Mouse (Mus musculus) midbrain, embryonic 13.5 days (tissue): ENCODE measurements around the gene Atp8a2. TPM values are rescaled to one million over a fixed set of nuclear protein-coding genes. Genes with fewer than 3 reads are reported as not detected.
A peak's percentile ranks its signal among the peaks of the same experiment; 100 is the strongest.

ENCODE experiments used
- ATAC-seq: fragments of 200-750 bp; cut with Nextera tagmentation; 2 replicates; pipeline ENCODE4 v1.8.0; 2017; ENCODE audit warnings: mild to moderate bottlenecking, moderate TSS enrichment, moderate library complexity
- H3K27ac ChIP-seq: fragments of 300-500 bp; sonication (generic); 2 replicates; pipeline ENCODE4 v1.5.1; 2015; ENCODE audit warnings: inconsistent platforms, mild to moderate bottlenecking, moderate library complexity
- H3K27me3 ChIP-seq: fragments of 300-500 bp; sonication (generic); 2 replicates; pipeline ENCODE4 v1.6.1; 2015; ENCODE audit warnings: mild to moderate bottlenecking, inconsistent platforms
- H3K36me3 ChIP-seq: fragments of 300-500 bp; sonication (generic); 2 replicates; pipeline ENCODE4 v1.6.1; 2015; ENCODE audit warnings: mild to moderate bottlenecking, inconsistent platforms
- H3K4me1 ChIP-seq: fragments of 300-500 bp; sonication (generic); replicated peaks from 2 replicates; pipeline ENCODE4 v1.6.1; 2015; ENCODE audit warnings: inconsistent platforms
- H3K4me2 ChIP-seq: fragments of 300-500 bp; sonication (generic); replicated peaks from 2 replicates; pipeline ENCODE4 v1.6.1; 2015; ENCODE audit warnings: moderate library complexity, mild to moderate bottlenecking, inconsistent platforms
- H3K4me3 ChIP-seq: fragments of 300-500 bp; sonication (generic); replicated peaks from 2 replicates; pipeline ENCODE4 v1.5.1; 2015; ENCODE audit warnings: mild to moderate bottlenecking, inconsistent platforms
- H3K9ac ChIP-seq: fragments of 300-500 bp; sonication (generic); replicated peaks from 2 replicates; pipeline ENCODE4 v1.6.1; 2015; ENCODE audit warnings: mild to moderate bottlenecking, inconsistent platforms
- H3K9me3 ChIP-seq: fragments of 300-500 bp; sonication (generic); 2 replicates; pipeline ENCODE4 v1.6.1; 2016; ENCODE audit warnings: mild to moderate bottlenecking, inconsistent platforms
- WGBS: fragments of 180-500 bp; shearing (Covaris S2); methylation state at CpG from one replicate; pipeline ENCODE4 v1.1.7; 2015; 5-methylcytosine and 5-hydroxymethylcytosine counted together
- polyA plus RNA-seq: library from polyadenylated mRNA; unstranded; fragments of >200 nt; fragmentation: Nextera tagmentation; extraction: Ambion mirVana; gene quantifications from 2 replicates; pipeline ENCODE4 v1.2.1, GENCODE M21; 2015

The Atp8a2 gene
- polyA plus RNA-seq, 1 experiment from 2014 or later = 28.1 TPM

- H3K9ac ChIP-seq = no peak overlapping the region
- ATAC-seq = no peak
- 71% methylated on average over 7 of the region's 7 CpGs for WGBS
Observed at GRCm38 (mm10) chr14:59638906-59639703, 557.9 kb downstream of the Atp8a2 start.

GRCm38 (mm10) chr14:59633988-59634387 lies 563.0 kb downstream of the Atp8a2 start:
- no peak overlapping the region for H3K27ac ChIP-seq
- no peak for ATAC-seq
- 80% methylated on average over 9 of the region's 9 CpGs for WGBS

More at GRCm38 (mm10) chr14:59638906-59639703, 557.9 kb downstream of the Atp8a2 start:
- Histone ChIP-seq H3K27me3 (no peaks in the 10 kb centered on the region), H3K36me3 (no peaks in the 10 kb centered on the region), H3K4me2 (no peak overlapping the region), H3K27ac (no peak overlapping the region), H3K4me1 (peaks cover 17% of the 10 kb centered on the region), H3K9me3 (no peaks in the 10 kb centered on the region), H3K4me3 (no peak overlapping the region)

GRCm38 (mm10) chr14:59633295-59633898 lies 563.6 kb downstream of the Atp8a2 start:
- no peaks in the 10 kb centered on the region for H3K4me1 ChIP-seq
- H3K4me2 ChIP-seq = no peak overlapping the region
- WGBS = 82% methylated on average over 5 of the region's 5 CpGs
- no peak for ATAC-seq
- H3K27me3 ChIP-seq = peaks cover 6% of the 10 kb centered on the region
- no peak overlapping the region for H3K9ac ChIP-seq
- peaks cover 9% of the 10 kb centered on the region for H3K36me3 ChIP-seq
- H3K27ac ChIP-seq = no peak overlapping the region
- H3K9me3 ChIP-seq = no peaks in the 10 kb centered on the region
- H3K4me3 ChIP-seq = no peak overlapping the region

More at GRCm38 (mm10) chr14:59633988-59634387, 563.0 kb downstream of the Atp8a2 start:
- Histone ChIP-seq H3K4me2 (no peak overlapping the region), H3K4me1 (no peaks in the 10 kb centered on the region), H3K27me3 (peaks cover 6% of the 10 kb centered on the region), H3K9ac (no peak overlapping the region), H3K9me3 (no peaks in the 10 kb centered on the region), H3K36me3 (peaks cover 9% of the 10 kb centered on the region), H3K4me3 (no peak overlapping the region)

- Histone ChIP-seq H3K27ac (no peak overlapping the region), H3K4me3 (no peak overlapping the region), H3K9me3 (no peaks in the 10 kb centered on the region), H3K4me1 (peaks cover 12% of the 10 kb centered on the region), H3K9ac (no peak overlapping the region), H3K36me3 (peaks cover 9% of the 10 kb centered on the region), H3K4me2 (no peak overlapping the region), H3K27me3 (peaks cover 18% of the 10 kb centered on the region)
- no peak for ATAC-seq
- 91% methylated on average over 6 of the region's 6 CpGs for WGBS
Observed at GRCm38 (mm10) chr14:59632067-59632466, 564.9 kb downstream of the Atp8a2 start.

GRCm38 (mm10) chr14:59630096-59630495 lies 566.9 kb downstream of the Atp8a2 start:
- no peak for ATAC-seq
- Histone ChIP-seq H3K9ac (no peak overlapping the region), H3K4me1 (peaks cover 27% of the 10 kb centered on the region), H3K9me3 (no peaks in the 10 kb centered on the region), H3K36me3 (peaks cover 9% of the 10 kb centered on the region), H3K4me3 (no peak overlapping the region), H3K4me2 (no peak overlapping the region), H3K27me3 (peaks cover 24% of the 10 kb centered on the region), H3K27ac (no peak overlapping the region)
- WGBS = 86% methylated on average over 9 of the region's 9 CpGs

- 87% methylated on average over 15 of the region's 15 CpGs for WGBS
- Histone ChIP-seq H3K4me2 (no peak overlapping the region), H3K9ac (no peak overlapping the region), H3K27ac (no peak overlapping the region), H3K36me3 (peaks cover 9% of the 10 kb centered on the region), H3K27me3 (peaks cover 31% of the 10 kb centered on the region), H3K9me3 (no peaks in the 10 kb centered on the region), H3K4me1 (peaks cover 27% of the 10 kb centered on the region), H3K4me3 (no peak overlapping the region)
- ATAC-seq = no peak
Observed at GRCm38 (mm10) chr14:59629308-59629707, 567.7 kb downstream of the Atp8a2 start.

- peak overlapping the region; percentile 81 for H3K4me2 ChIP-seq
- peaks cover 9% of the 10 kb centered on the region for H3K36me3 ChIP-seq
- ATAC-seq = no peak
- no peak overlapping the region for H3K27ac ChIP-seq
- no peaks in the 10 kb centered on the region for H3K9me3 ChIP-seq
- H3K4me1 ChIP-seq = peaks cover 27% of the 10 kb centered on the region
- peak overlapping the region; percentile 65 for H3K4me3 ChIP-seq
- H3K9ac ChIP-seq = no peak overlapping the region
- peaks cover 44% of the 10 kb centered on the region for H3K27me3 ChIP-seq
- 34% methylated on average over 7 of the region's 7 CpGs for WGBS
Observed at GRCm38 (mm10) chr14:59627823-59628222, 569.2 kb downstream of the Atp8a2 start.

GRCm38 (mm10) chr14:59627142-59627680 lies 569.8 kb downstream of the Atp8a2 start:
- Histone ChIP-seq H3K27me3 (peaks cover 49% of the 10 kb centered on the region), H3K4me2 (peak overlapping the region; percentile 81), H3K9ac (peak overlapping the region; percentile 28; the same call in 1 of the 2 replicates), H3K27ac (no peak overlapping the region), H3K36me3 (peaks cover 9% of the 10 kb centered on the region), H3K4me1 (peaks cover 27% of the 10 kb centered on the region), H3K4me3 (peak overlapping the region; percentile 65), H3K9me3 (no peaks in the 10 kb centered on the region)
- ATAC-seq = no peak
- 17% methylated on average over 9 of the region's 9 CpGs for WGBS

GRCm38 (mm10) chr14:59626711-59627110 lies 570.3 kb downstream of the Atp8a2 start:
- peaks cover 50% of the 10 kb centered on the region for H3K27me3 ChIP-seq
- no peak for ATAC-seq

GRCm38 (mm10) chr14:59625806-59626364 lies 571.1 kb downstream of the Atp8a2 start:
- ATAC-seq = peak; percentile 61
- Histone ChIP-seq H3K36me3 (peaks cover 9% of the 10 kb centered on the region), H3K4me1 (peaks cover 27% of the 10 kb centered on the region), H3K4me3 (peak overlapping the region; percentile 65), H3K27me3 (peaks cover 50% of the 10 kb centered on the region), H3K27ac (peak overlapping the region; percentile 79), H3K9me3 (no peaks in the 10 kb centered on the region), H3K4me2 (peak overlapping the region; percentile 81), H3K9ac (peak overlapping the region; percentile 74)
- WGBS = under 1% methylated on average over 51 of the region's 51 CpGs

More at GRCm38 (mm10) chr14:59626711-59627110, 570.3 kb downstream of the Atp8a2 start:
- 13% methylated on average over 8 of the region's 8 CpGs for WGBS
- Histone ChIP-seq H3K4me3 (peak overlapping the region; percentile 65), H3K9me3 (no peaks in the 10 kb centered on the region), H3K36me3 (peaks cover 9% of the 10 kb centered on the region), H3K4me1 (peaks cover 27% of the 10 kb centered on the region), H3K9ac (peak overlapping the region; percentile 46; the same call in 1 of the 2 replicates), H3K27ac (no peak overlapping the region), H3K4me2 (peak overlapping the region; percentile 81)

- H3K4me3 ChIP-seq = peak within 1 kb of the TSS; percentile 65
- H3K4me1 ChIP-seq = peaks cover 27% of the 10 kb centered on the region
- H3K4me2 ChIP-seq = peak within 1 kb of the TSS; percentile 81
- peak; percentile 94 for ATAC-seq
- peak within 1 kb of the TSS; percentile 74 for H3K9ac ChIP-seq
- H3K27me3 ChIP-seq = peaks cover 53% of the 10 kb centered on the region
- peak within 1 kb of the TSS; percentile 79 for H3K27ac ChIP-seq
- H3K9me3 ChIP-seq = no peaks in the 10 kb centered on the region
- peaks cover 8% of the 10 kb centered on the region for H3K36me3 ChIP-seq
- under 1% methylated on average over 65 of the region's 65 CpGs for WGBS
Observed at GRCm38 (mm10) chr14:59625158-59625805, 571.7 kb downstream of the Atp8a2 start, which contains the start of gene Shisa2. Gene Shisa2, plus strand, starts transcription at chr14:59625308.
